Mouse (Mus musculus) forebrain, postnatal 0 days (tissue): ENCODE results near the gene Coro6. TPM values are rescaled to one million over a fixed set of nuclear protein-coding genes. Genes with fewer than 3 reads are reported as not detected.
A peak's percentile ranks its signal among the peaks of the same experiment; 100 is the strongest.

Source experiments
- ATAC-seq: fragments of 200-750 bp; cut with Nextera tagmentation; 2 replicates; pipeline ENCODE4 v1.8.0; 2017; ENCODE audit warnings: mild to moderate bottlenecking, moderate library complexity
- DNase-seq: peaks from one replicate; pipeline ENCODE4 v3.0.0-alpha.2; 2015
- H3K27ac ChIP-seq: fragments of 300-500 bp; sonication (generic); 2 replicates; pipeline ENCODE4 v1.5.1; 2014; ENCODE audit warnings: low read depth, mild to moderate bottlenecking, antibody characterized with exemption, low read length, moderate library complexity, mixed read lengths
- H3K27me3 ChIP-seq: fragments of 300-500 bp; sonication (generic); 2 replicates; pipeline ENCODE4 v1.6.1; 2014; ENCODE audit warnings: mild to moderate bottlenecking, low read length, mixed read lengths; ENCODE audit not compliant: insufficient read depth
- H3K36me3 ChIP-seq: fragments of 300-500 bp; sonication (generic); 2 replicates; pipeline ENCODE4 v1.6.1; 2014; ENCODE audit warnings: mild to moderate bottlenecking, moderate library complexity; ENCODE audit not compliant: insufficient read depth
- H3K4me1 ChIP-seq: fragments of 300-500 bp; sonication (generic); 2 replicates; pipeline ENCODE4 v1.6.1; 2014; ENCODE audit warnings: antibody characterized with exemption; ENCODE audit not compliant: insufficient read depth
- H3K4me2 ChIP-seq: fragments of 300-500 bp; sonication (generic); 2 replicates; pipeline ENCODE4 v1.6.1; 2014; ENCODE audit warnings: low read depth, mild to moderate bottlenecking, moderate library complexity
- H3K4me3 ChIP-seq: fragments of 300-500 bp; sonication (generic); 2 replicates; pipeline ENCODE4 v1.5.1; 2014; ENCODE audit warnings: low read depth, low read length, mixed read lengths
- H3K9ac ChIP-seq: fragments of 300-500 bp; sonication (generic); 2 replicates; pipeline ENCODE4 v1.6.1; 2014; ENCODE audit warnings: mild to moderate bottlenecking
- H3K9me3 ChIP-seq: fragments of 300-500 bp; sonication (generic); 2 replicates; pipeline ENCODE4 v1.6.1; 2016; ENCODE audit warnings: low read length
- CTCF ChIP-seq: sonication (generic); IDR thresholded peaks from 2 replicates; pipeline ENCODE4 v1.5.1; 2016; ENCODE audit warnings: antibody characterized with exemption, control low read depth, low read depth
- WGBS: fragments of 180-500 bp; shearing (Covaris S2); extraction: QIAGEN DNeasy Blood & Tissue Kit; methylation state at CpG from one replicate; pipeline ENCODE4 v1.1.7; 2014; 5-methylcytosine and 5-hydroxymethylcytosine counted together
- polyA plus RNA-seq: library from polyadenylated mRNA; unstranded; fragments of >200 nt; fragmentation: Nextera tagmentation; extraction: Ambion mirVana; gene quantifications from 2 replicates; pipeline ENCODE4 v1.2.1, GENCODE M21; 2015
- total RNA-seq: library from RNA; depleted of rRNA; stranded (reverse); fragments of >200 nt; gene quantifications from 2 replicates; pipeline ENCODE4 v1.2.3, GENCODE M21; 2014; rRNA removed

The Coro6 gene
- 0.43 and 0.54 TPM in 2 replicates for total RNA-seq
- polyA plus RNA-seq: 0.12 and 0.28 TPM in 2 replicates

DNA sequence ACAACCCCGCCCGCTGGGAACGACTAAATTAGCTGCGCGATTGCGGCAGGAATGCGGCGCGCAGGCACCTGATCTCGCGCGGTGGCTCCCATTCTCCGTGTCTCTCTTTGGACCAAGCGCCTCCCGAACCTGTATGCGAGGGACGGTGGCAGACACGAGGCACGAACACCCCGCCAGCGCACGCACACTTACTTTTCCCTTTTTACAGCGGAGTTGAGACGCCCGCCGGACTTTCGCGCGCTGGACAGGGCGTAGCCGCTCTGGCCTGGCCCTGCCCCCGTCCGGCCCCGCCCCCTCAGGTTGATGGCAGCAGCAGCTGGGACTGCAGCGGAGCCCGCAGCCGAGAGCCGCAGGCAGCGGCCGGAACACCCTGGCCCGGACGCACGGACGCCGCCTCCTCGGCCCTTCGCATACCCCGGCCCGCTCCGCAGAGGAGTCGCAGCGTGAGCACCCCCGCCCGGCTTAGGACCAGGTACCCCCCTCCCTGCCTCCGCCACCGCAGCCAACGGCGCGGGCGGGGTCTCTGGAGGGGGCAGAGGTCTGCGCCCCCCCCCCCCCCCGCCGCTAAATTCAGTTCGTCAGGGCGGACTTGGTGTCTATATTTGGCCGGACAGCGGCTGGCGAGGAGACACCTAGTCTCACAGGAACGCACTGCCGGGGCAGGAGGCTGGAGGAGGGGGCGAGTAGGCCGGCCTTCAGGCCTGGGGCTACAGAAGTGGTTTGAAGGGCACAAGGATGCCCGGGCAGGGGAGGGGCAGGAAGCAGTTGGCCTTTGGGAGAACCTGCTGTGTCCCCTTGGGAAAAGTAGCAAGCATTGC lies at the start of gene Coro6:
Gene Coro6 (plus strand): TSS at position 129 of the 818 bp plus-strand sequence.
- ATAC-seq (peak; percentile 56), DNase-seq (no peak)
- Histone ChIP-seq H3K4me1 (peaks cover 5% of the 10 kb centered on the region), H3K4me2 (peak within 1 kb of the TSS; percentile 99), H3K27ac (no peak within 1 kb of the TSS), H3K27me3 (no peaks in the 10 kb centered on the region; the same call in none of the 2 replicates), H3K9me3 (no peaks in the 10 kb centered on the region), H3K36me3 (no peaks in the 10 kb centered on the region), H3K4me3 (peak within 1 kb of the TSS; percentile 45), H3K9ac (peak within 1 kb of the TSS; percentile 56)
- 3% methylated on average over 70 of the region's 73 CpGs for WGBS
- TF ChIP-seq CTCF: no peak

DNA sequence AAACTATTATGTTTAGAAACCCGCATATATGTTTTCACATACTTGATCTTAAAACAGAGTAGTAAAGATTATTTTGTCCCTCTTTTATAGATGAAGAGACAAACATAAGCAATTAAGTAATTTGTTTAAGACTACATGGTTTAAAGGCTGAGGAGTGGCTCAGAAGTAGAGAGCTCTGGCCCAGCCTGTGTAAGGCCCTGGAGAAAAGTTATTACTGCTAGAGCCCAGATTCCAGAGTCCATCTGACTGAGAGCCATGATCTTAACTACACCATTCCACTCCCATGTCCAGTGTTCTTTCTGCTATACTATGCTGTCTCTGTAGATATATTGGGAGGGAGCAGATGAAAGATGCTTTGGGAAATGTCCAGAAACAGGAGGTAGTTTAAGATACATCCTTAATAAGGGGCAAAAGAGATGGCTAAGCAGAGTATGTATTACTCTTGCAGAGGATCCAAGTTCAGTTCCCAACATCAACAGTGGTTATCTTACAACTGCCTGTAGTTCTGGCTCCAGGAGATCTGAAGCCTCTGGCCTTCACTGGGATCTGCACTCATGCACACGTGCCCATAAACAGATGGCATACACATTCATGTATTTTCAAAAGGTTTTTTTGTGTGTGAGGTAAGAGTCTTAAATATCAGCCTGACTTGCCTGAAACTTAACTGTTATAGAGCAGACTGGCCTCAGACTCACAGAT lies 47.9 kb upstream of the Coro6 start:
- ATAC-seq: no peak
- H3K9me3 ChIP-seq: no peaks in the 10 kb centered on the region
- H3K4me3 ChIP-seq: no peak overlapping the region

DNA sequence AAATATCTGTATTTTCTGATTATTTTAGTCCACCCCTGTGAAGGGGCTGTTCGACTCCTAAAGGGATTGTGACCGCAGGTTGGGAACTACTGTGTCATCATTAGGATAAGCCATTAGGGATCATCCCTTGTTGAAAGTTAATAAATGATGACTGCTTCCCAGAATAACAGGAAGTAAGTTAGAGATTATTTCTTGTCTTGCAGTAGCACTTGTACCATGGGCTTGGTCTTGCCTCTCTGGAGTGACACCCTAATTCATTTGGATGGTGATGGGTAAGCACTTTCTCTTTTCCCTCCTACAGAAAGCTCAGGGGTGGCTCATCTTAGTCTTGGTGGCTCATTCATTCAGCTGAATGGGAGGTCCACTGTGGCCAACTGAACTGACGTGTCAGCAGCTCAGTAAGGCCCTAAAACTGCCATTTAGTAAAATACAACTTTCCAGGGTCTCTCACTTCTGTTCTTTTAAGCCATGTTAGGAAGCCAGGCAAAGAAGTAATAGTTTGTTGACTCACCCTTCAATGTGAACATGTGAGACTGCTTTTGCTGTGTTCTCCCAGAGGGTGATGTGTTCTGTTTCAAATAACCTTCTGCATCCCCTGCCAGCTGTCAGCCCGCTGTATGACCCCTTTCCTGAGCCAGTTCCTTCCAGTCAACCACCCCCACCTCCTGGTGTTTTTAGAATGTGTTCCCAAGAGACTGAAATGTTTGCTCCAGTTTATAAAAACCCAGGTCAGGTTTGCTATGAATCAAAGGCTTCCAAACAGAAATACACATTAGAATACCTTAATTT lies 45.8 kb upstream of the Coro6 start:
- Histone ChIP-seq H3K27me3 (no peaks in the 10 kb centered on the region), H3K9ac (no peak overlapping the region), H3K9me3 (no peaks in the 10 kb centered on the region), H3K4me1 (no peaks in the 10 kb centered on the region), H3K27ac (no peak overlapping the region), H3K4me3 (no peak overlapping the region), H3K36me3 (0 out of 2 replicates have a peak, but pooled peaks cover 3% of the 10 kb centered on the region), H3K4me2 (no peak overlapping the region)
- DNase-seq (no peak), ATAC-seq (no peak)
- no peak for TF ChIP-seq CTCF
- 81% methylated on average over 4 of the region's 4 CpGs for WGBS

More for the DNA sequence above, 47.9 kb upstream of the Coro6 start:
- 0 out of 2 replicates have a peak, but pooled peaks cover 3% of the 10 kb centered on the region for H3K36me3 ChIP-seq
- WGBS: 75% methylated on average over 2 of the region's 2 CpGs
- no peak overlapping the region for H3K27ac ChIP-seq
- H3K27me3 ChIP-seq: no peaks in the 10 kb centered on the region
- no peak for DNase-seq
- TF ChIP-seq CTCF: no peak
- H3K4me1 ChIP-seq: no peaks in the 10 kb centered on the region
- H3K9ac ChIP-seq: no peak overlapping the region
- no peak overlapping the region for H3K4me2 ChIP-seq

DNA sequence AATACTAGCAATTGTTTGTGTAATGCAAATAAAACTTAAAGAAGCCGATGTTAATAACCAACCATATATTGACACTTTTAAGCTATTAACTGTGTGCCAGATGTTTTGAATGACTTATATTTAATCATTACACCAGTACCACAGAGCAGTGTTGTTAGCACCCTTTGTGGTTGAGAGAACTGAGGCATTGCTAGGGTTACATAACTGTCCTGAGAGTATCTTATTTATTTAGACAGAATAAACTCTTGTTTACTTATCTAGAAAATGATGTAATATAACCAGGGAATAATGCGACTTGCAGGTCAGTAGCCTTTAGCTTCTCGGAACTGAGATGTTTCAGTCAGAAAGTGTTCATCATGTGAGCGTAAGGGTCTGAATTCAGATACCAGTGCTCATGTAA lies 44.2 kb upstream of the Coro6 start:
- DNase-seq (no peak), ATAC-seq (no peak)
- no peak overlapping the region for H3K4me2 ChIP-seq
- no peak overlapping the region for H3K27ac ChIP-seq
- H3K9me3 ChIP-seq: no peaks in the 10 kb centered on the region
- no peaks in the 10 kb centered on the region for H3K4me1 ChIP-seq
- peaks cover 13% of the 10 kb centered on the region; the same call in 1 of the 2 replicates for H3K36me3 ChIP-seq
- WGBS: 94% methylated on average over 4 of the region's 4 CpGs
- no peak overlapping the region for H3K4me3 ChIP-seq
- no peaks in the 10 kb centered on the region for H3K27me3 ChIP-seq
- TF ChIP-seq CTCF: no peak
- H3K9ac ChIP-seq: no peak overlapping the region

DNA sequence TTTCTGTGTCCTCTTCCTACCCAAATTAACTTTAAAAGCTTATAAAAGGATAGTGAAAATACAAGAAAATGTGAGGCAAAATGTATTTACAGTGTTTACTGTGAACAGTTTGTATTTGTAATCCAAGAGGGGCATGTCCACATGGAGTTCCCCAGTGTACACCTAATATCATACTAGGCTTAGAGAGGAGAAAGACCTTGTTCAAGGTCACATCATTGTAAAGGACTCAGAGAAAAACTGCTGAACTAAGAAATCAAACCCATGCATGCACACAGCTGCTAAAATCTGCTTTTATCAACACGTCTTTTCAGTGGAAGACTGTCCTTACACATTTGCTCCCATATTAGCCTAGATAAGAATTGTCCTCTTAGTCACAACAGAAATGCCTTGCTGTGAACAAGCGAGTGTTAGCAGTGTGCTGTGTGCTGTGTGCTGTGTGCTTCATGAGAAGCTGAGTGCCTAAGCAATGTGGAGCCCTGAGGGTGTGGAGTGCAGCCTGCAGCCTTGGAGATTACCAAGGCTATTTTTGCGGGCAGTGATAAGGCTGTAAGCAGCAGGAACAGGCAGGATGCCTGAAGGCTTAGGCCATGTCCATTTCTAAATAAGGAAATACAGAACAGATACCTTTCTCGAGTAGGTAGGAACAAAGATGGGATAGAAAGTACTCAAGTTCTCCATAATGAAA lies 38.9 kb upstream of the Coro6 start:
- ATAC-seq: no peak
- WGBS: 84% methylated on average over 4 of the region's 4 CpGs

DNA sequence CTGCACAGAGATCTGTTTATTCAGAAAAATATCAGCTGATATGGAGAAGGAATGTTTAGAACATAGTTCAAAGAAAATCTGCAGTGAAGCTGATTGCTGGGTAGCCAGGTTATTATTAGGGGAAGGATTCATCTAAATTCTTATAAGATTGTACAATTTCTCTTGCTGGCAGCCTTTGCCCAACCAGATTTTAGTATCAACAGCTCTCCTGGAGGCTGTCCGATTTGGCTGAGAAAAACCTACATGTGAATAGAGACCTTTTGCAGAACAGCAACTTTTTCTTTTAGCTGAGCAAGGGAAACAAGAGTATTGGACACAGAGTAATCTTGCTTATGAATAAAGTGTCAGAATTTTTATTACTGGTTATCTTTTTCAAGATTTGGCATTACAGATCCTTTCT lies 33.8 kb upstream of the Coro6 start:
- Histone ChIP-seq H3K4me1 (no peaks in the 10 kb centered on the region), H3K27me3 (no peaks in the 10 kb centered on the region), H3K27ac (no peak overlapping the region), H3K36me3 (peaks cover 16% of the 10 kb centered on the region), H3K4me2 (no peak overlapping the region), H3K4me3 (no peak overlapping the region), H3K9ac (no peak overlapping the region), H3K9me3 (no peaks in the 10 kb centered on the region)
- ATAC-seq: no peak
- peak; percentile 10 for DNase-seq
- no peak for TF ChIP-seq CTCF
- WGBS: 71% methylated on average over 1 of the region's 1 CpGs

More for the DNA sequence above, 38.9 kb upstream of the Coro6 start:
- H3K4me2 ChIP-seq: no peak overlapping the region
- DNase-seq: no peak
- no peak overlapping the region for H3K27ac ChIP-seq
- H3K9ac ChIP-seq: no peak overlapping the region
- H3K4me1 ChIP-seq: no peaks in the 10 kb centered on the region
- no peak for TF ChIP-seq CTCF
- H3K9me3 ChIP-seq: no peaks in the 10 kb centered on the region
- H3K36me3 ChIP-seq: peaks cover 18% of the 10 kb centered on the region
- no peaks in the 10 kb centered on the region for H3K27me3 ChIP-seq
- no peak overlapping the region for H3K4me3 ChIP-seq
